Mouse (Mus musculus) heart, embryonic 15.5 days (tissue): ENCODE results near the gene Anks3. TPM values are rescaled to one million over a fixed set of nuclear protein-coding genes. Genes with fewer than 3 reads are reported as not detected.

Source experiments
- ATAC-seq: fragments of 200-750 bp; cut with Nextera tagmentation; replicated peaks from 2 replicates; pipeline ENCODE4 v1.8.0; 2017; ENCODE audit warnings: low read depth, moderate TSS enrichment; ENCODE audit not compliant: insufficient number of reproducible peaks, insufficient read depth, low FRiP score
- H3K27ac ChIP-seq: fragments of 300-500 bp; sonication (generic); 2 replicates; pipeline ENCODE4 v1.5.1; 2015; ENCODE audit warnings: mild to moderate bottlenecking, inconsistent platforms
- H3K27me3 ChIP-seq: fragments of 300-500 bp; sonication (generic); 2 replicates; pipeline ENCODE4 v1.6.1; 2015; ENCODE audit warnings: inconsistent platforms
- H3K36me3 ChIP-seq: fragments of 300-500 bp; sonication (generic); 2 replicates; pipeline ENCODE4 v1.6.1; 2015; ENCODE audit warnings: mild to moderate bottlenecking, inconsistent platforms
- H3K4me1 ChIP-seq: fragments of 300-500 bp; sonication (generic); replicated peaks from 2 replicates; pipeline ENCODE4 v1.6.1; 2015; ENCODE audit warnings: inconsistent platforms
- H3K4me2 ChIP-seq: fragments of 300-500 bp; sonication (generic); 2 replicates; pipeline ENCODE4 v1.6.1; 2015; ENCODE audit warnings: inconsistent platforms, mild to moderate bottlenecking, moderate library complexity
- H3K4me3 ChIP-seq: fragments of 300-500 bp; sonication (generic); 2 replicates; pipeline ENCODE4 v1.5.1; 2015; ENCODE audit warnings: mild to moderate bottlenecking, inconsistent platforms
- H3K9ac ChIP-seq: fragments of 300-500 bp; sonication (generic); 2 replicates; pipeline ENCODE4 v1.6.1; 2015; ENCODE audit warnings: mild to moderate bottlenecking, inconsistent platforms
- H3K9me3 ChIP-seq: fragments of 300-500 bp; sonication (generic); replicated peaks from 2 replicates; pipeline ENCODE4 v1.6.1; 2016; ENCODE audit warnings: inconsistent platforms
- WGBS: fragments of 180-500 bp; shearing (Covaris S2); methylation state at CpG from one replicate; pipeline ENCODE4 v1.1.7; 2015; ENCODE audit warnings: mixed read lengths; 5-methylcytosine and 5-hydroxymethylcytosine counted together
- polyA plus RNA-seq: library from polyadenylated mRNA; unstranded; fragments of >200 nt; fragmentation: Nextera tagmentation; extraction: Ambion mirVana; gene quantifications from 2 replicates; pipeline ENCODE4 v1.2.1, GENCODE M21; 2015

Gene Anks3
- polyA plus RNA-seq, 1 experiment from 2014 or later = 29.4 TPM

- Histone ChIP-seq H3K27ac (no peak within 1 kb of the TSS), H3K4me3 (no peak within 1 kb of the TSS), H3K36me3 (no peaks in the 10 kb centered on the region), H3K4me2 (no peak within 1 kb of the TSS), H3K27me3 (no peaks in the 10 kb centered on the region), H3K9me3 (no peaks in the 10 kb centered on the region), H3K9ac (no peak within 1 kb of the TSS), H3K4me1 (peaks cover 8% of the 10 kb centered on the region)
- 33% methylated on average over 3 of the region's 3 CpGs for WGBS
- peak; percentile 35; the same call in 1 of the 2 replicates for ATAC-seq
Measured at GRCm38 (mm10) chr16:4997553-4997952, 33.5 kb upstream of the Anks3 start, which contains the start of gene Sept12. Gene Sept12 (minus strand): TSS chr16:4997852.

DNA sequence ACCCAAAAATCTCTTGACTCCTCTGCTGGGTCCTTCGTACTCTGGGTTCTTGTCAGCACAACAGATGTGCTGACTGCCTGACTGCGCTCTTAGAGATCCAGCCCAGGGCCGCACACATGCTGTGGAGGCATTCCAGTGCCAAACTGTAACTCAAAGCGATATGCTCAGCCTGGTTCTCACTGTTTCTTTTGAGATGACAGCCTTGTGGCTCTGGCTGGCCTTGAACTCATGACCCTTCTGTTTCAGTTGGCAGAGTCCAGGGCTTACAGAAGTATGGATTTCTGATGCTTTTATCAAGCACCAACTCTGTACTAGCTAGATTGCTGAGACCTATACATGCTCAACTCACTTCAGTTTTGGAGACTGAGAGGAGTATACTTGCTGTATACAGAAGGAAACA lies 29.3 kb upstream of the Anks3 start:
- Histone ChIP-seq H3K27ac (no peak overlapping the region), H3K4me3 (no peak overlapping the region), H3K9ac (no peak overlapping the region), H3K27me3 (no peaks in the 10 kb centered on the region), H3K4me1 (peaks cover 8% of the 10 kb centered on the region), H3K4me2 (no peak overlapping the region), H3K9me3 (no peaks in the 10 kb centered on the region), H3K36me3 (no peaks in the 10 kb centered on the region)
- no peak for ATAC-seq
- WGBS = 69% methylated on average over 4 of the region's 4 CpGs

DNA sequence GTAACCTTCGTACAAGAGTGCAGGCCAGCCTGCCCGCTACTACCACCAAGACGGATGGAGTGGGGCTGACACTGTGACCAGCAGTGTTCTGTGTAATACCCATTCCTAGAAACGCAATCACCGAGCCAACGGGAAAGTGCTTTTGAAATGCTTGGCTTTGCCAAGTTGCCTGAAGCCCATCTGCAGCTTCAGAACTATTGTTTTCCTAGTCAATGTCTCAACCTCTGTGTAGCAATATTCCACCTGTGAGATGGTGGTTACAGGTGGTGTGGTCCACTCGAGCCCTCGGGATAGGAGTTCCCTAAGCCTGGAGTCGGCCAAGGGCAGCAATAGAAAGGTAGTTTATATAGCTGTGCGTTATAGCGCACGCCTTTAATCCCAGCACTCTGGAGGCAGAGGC lies 20.7 kb upstream of the Anks3 start:
- Histone ChIP-seq H3K27ac (no peak overlapping the region), H3K9ac (no peak overlapping the region), H3K4me3 (no peak overlapping the region), H3K4me2 (no peak overlapping the region), H3K36me3 (no peaks in the 10 kb centered on the region), H3K27me3 (no peaks in the 10 kb centered on the region), H3K9me3 (no peaks in the 10 kb centered on the region), H3K4me1 (peaks cover 2% of the 10 kb centered on the region)
- ATAC-seq = no peak
- 89% methylated on average over 12 of the region's 12 CpGs for WGBS

DNA sequence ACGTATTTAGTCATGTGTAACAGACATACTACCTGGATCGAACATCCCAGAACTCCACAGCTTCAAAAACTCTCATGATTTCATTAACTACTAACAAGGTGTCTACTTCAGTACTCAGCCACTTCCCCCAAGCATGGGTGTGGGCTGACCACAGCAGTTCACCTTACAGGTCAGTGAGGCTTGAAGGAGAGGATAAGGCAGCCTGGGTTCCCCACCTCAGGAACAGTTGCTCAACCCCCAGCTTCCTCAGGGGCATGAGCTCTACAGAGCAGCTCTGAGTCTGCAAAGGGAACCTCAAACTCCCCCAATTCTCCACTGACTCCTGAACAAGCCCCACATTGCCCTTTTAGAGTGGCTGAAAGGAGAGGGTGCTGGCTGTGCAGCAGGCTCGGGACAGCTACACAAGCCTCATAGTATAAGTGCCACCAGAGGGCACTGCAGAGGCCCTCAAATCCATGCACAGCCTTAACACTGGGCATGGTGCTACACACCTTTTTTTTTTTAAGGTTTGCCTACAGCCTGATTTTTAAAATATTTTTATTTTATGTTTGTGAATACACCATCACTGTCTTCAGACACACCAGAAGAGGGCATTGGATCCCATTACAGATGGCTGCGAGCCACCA lies 15.9 kb upstream of the Anks3 start:
- Histone ChIP-seq H3K36me3 (no peaks in the 10 kb centered on the region), H3K4me2 (no peak overlapping the region), H3K9me3 (no peaks in the 10 kb centered on the region), H3K27me3 (no peaks in the 10 kb centered on the region), H3K27ac (no peak overlapping the region), H3K4me3 (no peak overlapping the region), H3K4me1 (peaks cover 20% of the 10 kb centered on the region), H3K9ac (no peak overlapping the region)
- no peak for ATAC-seq
- WGBS = 76% methylated on average over 4 of the region's 4 CpGs

- peak overlapping the region; percentile 30; the same call in 1 of the 2 replicates for H3K4me2 ChIP-seq
- H3K4me3 ChIP-seq = no peak overlapping the region
- peak; percentile 77 for ATAC-seq
- no peaks in the 10 kb centered on the region for H3K9me3 ChIP-seq
- no peak overlapping the region for H3K9ac ChIP-seq
- no peaks in the 10 kb centered on the region for H3K36me3 ChIP-seq
- 35% methylated on average over 5 of the region's 5 CpGs for WGBS
- H3K27ac ChIP-seq = peak overlapping the region; percentile 80
- H3K27me3 ChIP-seq = no peaks in the 10 kb centered on the region
- H3K4me1 ChIP-seq = peaks cover 20% of the 10 kb centered on the region
Measured at GRCm38 (mm10) chr16:4978275-4979051, 14.5 kb upstream of the Anks3 start.

DNA sequence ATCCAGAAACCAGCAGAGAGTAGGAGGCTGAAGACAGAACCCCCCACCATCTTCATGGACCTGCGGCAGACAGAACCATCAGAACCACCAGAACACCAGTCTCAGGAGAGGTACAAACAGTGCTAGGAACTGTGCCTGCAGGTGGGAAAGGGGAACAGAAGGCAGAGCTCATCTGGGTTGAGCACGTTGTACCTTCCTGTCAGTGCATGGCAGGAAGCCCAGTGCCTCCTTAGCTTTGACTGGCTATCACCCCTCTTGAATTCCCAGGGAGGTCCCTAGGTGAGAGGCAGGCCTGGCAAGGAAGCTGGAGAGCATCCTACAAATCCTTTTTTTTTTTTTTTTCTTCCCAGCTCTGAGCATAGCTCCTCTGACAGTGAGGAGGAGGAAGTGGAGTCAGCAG lies 12.2 kb upstream of the Anks3 start:
- Histone ChIP-seq H3K4me2 (no peak overlapping the region), H3K27me3 (no peaks in the 10 kb centered on the region), H3K9me3 (no peaks in the 10 kb centered on the region), H3K4me3 (no peak overlapping the region), H3K36me3 (no peaks in the 10 kb centered on the region), H3K9ac (no peak overlapping the region), H3K27ac (no peak overlapping the region), H3K4me1 (peaks cover 26% of the 10 kb centered on the region)
- 65% methylated on average over 2 of the region's 2 CpGs for WGBS
- no peak for ATAC-seq

DNA sequence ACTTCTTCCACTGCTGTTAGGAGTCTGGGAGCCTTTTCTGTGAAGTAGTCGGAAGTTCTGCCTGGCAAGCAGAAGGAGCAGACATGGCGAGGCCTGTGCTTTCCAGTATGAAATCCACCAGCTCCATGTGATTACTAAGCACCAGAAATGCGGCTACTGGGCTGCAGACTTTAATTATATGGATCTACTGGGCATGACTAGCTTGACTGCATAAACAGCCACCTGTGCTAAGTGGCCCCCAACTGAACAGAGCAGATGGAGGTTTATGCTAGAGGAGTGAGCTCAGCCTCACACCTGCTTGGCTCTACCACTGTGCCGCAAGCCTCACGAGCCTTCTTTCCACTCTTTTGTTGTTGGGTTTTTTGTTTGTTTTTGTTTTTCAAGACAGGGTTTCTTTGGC lies 10.5 kb upstream of the Anks3 start:
- Histone ChIP-seq H3K9me3 (no peaks in the 10 kb centered on the region), H3K27me3 (no peaks in the 10 kb centered on the region), H3K4me2 (no peak overlapping the region), H3K9ac (no peak overlapping the region), H3K36me3 (no peaks in the 10 kb centered on the region), H3K4me1 (peaks cover 21% of the 10 kb centered on the region), H3K4me3 (no peak overlapping the region), H3K27ac (no peak overlapping the region)
- WGBS = 81% methylated on average over 5 of the region's 5 CpGs
- no peak for ATAC-seq

GRCm38 (mm10) chr16:4971626-4972025 lies 7.6 kb upstream of the Anks3 start:
- no peaks in the 10 kb centered on the region for H3K9me3 ChIP-seq
- H3K4me2 ChIP-seq = no peak overlapping the region
- 44% methylated on average over 4 of the region's 4 CpGs for WGBS
- no peak for ATAC-seq
- H3K27ac ChIP-seq = 0 out of 2 replicates have a peak overlapping the region, but pooled peaks have one; percentile 4
- H3K27me3 ChIP-seq = no peaks in the 10 kb centered on the region
- H3K36me3 ChIP-seq = no peaks in the 10 kb centered on the region
- H3K4me1 ChIP-seq = 0 out of 2 replicates have a peak, but pooled peaks cover 6% of the 10 kb centered on the region
- no peak overlapping the region for H3K4me3 ChIP-seq
- no peak overlapping the region for H3K9ac ChIP-seq

DNA sequence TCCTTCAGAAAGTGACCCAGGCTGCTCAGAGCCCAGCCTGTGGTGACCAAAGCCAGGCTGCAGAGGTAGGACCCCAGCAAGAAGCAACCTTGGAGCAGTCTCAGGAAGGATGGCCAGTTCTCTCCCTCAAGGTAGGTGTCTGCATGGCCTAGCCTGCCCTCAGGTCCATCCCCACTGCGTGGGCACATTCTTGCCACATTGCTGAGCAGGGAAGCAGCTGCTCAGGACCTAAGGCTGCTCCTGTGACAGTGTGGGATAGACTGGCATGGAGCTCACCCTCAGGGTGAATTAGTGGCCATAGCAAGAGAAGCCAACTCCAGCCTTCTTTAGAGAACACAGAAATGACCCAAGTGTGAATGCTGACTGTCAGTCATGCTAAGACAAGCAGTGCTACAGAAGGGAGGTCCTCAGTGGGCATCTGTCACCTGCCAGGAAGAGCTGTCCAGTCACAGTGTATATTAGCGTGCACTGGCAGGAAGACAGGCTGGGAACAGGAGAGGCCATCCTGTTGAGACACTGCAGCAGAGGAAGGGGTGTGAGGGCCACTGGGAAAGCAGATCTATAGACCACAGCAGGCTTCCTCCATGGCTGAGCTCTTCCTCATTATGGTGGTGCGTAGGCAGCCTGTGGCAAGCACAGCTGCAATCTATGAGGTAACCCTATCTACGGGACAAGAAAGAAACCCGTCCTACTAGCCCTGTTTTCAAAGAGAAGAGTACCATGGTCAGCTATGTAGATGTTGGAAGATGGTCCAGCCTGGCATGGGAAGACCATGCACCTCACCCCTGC lies 5.2 kb upstream of the Anks3 start:
- Histone ChIP-seq H3K4me2 (no peak overlapping the region), H3K36me3 (no peaks in the 10 kb centered on the region), H3K9me3 (no peaks in the 10 kb centered on the region), H3K4me3 (no peak overlapping the region), H3K27ac (no peak overlapping the region), H3K4me1 (peaks cover 13% of the 10 kb centered on the region), H3K27me3 (no peaks in the 10 kb centered on the region), H3K9ac (no peak overlapping the region)
- no peak for ATAC-seq
- 71% methylated on average over 5 of the region's 5 CpGs for WGBS

- H3K36me3 ChIP-seq = no peaks in the 10 kb centered on the region
- ATAC-seq = no peak
- no peak overlapping the region for H3K4me2 ChIP-seq
- H3K9ac ChIP-seq = no peak overlapping the region
- no peaks in the 10 kb centered on the region for H3K9me3 ChIP-seq
- no peaks in the 10 kb centered on the region for H3K27me3 ChIP-seq
- H3K4me1 ChIP-seq = peaks cover 14% of the 10 kb centered on the region
- no peak overlapping the region for H3K4me3 ChIP-seq
- 71% methylated on average over 3 of the region's 3 CpGs for WGBS
- no peak overlapping the region for H3K27ac ChIP-seq
Measured at GRCm38 (mm10) chr16:4968426-4968825, 4.4 kb upstream of the Anks3 start.

DNA sequence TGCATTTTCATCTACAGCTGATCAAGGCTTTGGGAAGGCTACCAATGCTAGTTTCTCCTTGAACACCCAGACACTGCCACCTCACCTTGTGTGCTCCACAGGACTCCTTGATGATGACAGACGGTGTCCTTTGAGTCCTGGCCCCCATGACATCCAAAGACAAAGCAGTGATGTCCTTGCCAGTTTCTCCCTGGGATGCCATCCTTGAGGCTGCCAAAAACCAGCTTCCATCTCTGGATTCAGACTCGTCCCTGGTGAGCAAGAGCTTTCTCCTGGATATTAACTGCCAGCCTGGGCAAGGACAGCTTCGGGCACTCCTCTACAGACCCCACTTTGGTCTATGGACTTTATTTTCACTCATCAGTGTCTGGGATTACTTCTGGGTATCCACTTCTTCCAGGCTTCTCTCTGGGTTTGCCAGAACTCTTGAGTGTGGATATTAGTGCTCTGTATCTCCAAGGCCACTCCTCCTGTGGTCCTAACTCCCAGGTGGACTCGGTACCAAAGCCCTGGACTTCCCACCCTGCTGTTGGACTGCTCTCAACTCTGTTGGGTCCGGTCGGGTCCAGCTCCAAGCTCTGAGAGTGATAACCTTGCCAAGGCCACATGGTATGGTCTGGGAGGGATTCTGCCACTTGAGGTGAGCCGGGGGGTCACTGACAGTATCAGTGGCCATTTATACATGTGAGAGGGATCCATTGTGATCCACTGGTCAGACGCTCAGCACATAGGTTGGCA lies 1.6 kb upstream of the Anks3 start:
- Histone ChIP-seq H3K27me3 (no peaks in the 10 kb centered on the region), H3K9me3 (no peaks in the 10 kb centered on the region), H3K27ac (no peak overlapping the region), H3K4me2 (peak overlapping the region; percentile 89; the same call in 1 of the 2 replicates), H3K4me3 (peak overlapping the region; percentile 100; the same call in 1 of the 2 replicates), H3K4me1 (peaks cover 19% of the 10 kb centered on the region), H3K9ac (no peak overlapping the region), H3K36me3 (no peaks in the 10 kb centered on the region; the same call in 1 of the 2 replicates)
- WGBS = 87% methylated on average over 8 of the region's 8 CpGs
- ATAC-seq = no peak
